Mouse (Mus musculus): Measurements from ENCODE around the gene Acta1.

The Acta1 gene

GRCm38 (mm10) chr8:123894502-123895097, at the start of gene Acta1:
TSS of gene Acta1 (minus strand) at chr8:123894751.
- no peak for DNase-seq (ENCODE audit: low spot score in 2 of 2)

GRCm38 (mm10) chr8:123929026-123929425, 34.5 kb upstream of the Acta1 start:
- DNase-seq (ENCODE audit: low spot score in 2 of 2), result no peak

- DNase-seq (ENCODE audit: low spot score in 2 of 2), result no peak
Observed at GRCm38 (mm10) chr8:123925671-123926070, 31.1 kb upstream of the Acta1 start.

- DNase-seq (ENCODE audit: low spot score in 2 of 2), result peak; percentile 71 to 77
Observed at GRCm38 (mm10) chr8:123924719-123925118, 30.2 kb upstream of the Acta1 start.

GRCm38 (mm10) chr8:123914635-123915034, 20.1 kb upstream of the Acta1 start:
- no peak for DNase-seq (ENCODE audit: low spot score in 2 of 2)

- no peak for DNase-seq (ENCODE audit: low spot score in 2 of 2)
Observed at GRCm38 (mm10) chr8:123912265-123912664, 17.7 kb upstream of the Acta1 start.

GRCm38 (mm10) chr8:123907604-123908003, 13.1 kb upstream of the Acta1 start:
- no peak for DNase-seq (ENCODE audit: low spot score in 2 of 2)

GRCm38 (mm10) chr8:123902653-123903052, 8.1 kb upstream of the Acta1 start:
- DNase-seq (ENCODE audit: low spot score in 2 of 2), result no peak

GRCm38 (mm10) chr8:123899366-123899765, 4.8 kb upstream of the Acta1 start:
- no peak for DNase-seq (ENCODE audit: low spot score in 2 of 2)

- DNase-seq (ENCODE audit: low spot score in 2 of 2), result no peak
Observed at GRCm38 (mm10) chr8:123898576-123898975, 4.0 kb upstream of the Acta1 start.

- no peak for DNase-seq (ENCODE audit: low spot score in 2 of 2)
Observed at GRCm38 (mm10) chr8:123896774-123897173, 2.2 kb upstream of the Acta1 start.

- DNase-seq (ENCODE audit: low spot score in 2 of 2), result no peak
Observed at GRCm38 (mm10) chr8:123896366-123896761, 1.8 kb upstream of the Acta1 start.

- DNase-seq (ENCODE audit: low spot score in 2 of 2), result no peak
Observed at GRCm38 (mm10) chr8:123895680-123896365, 1.3 kb upstream of the Acta1 start.

GRCm38 (mm10) chr8:123895230-123895629, 679 bp upstream of the Acta1 start:
- no peak for DNase-seq (ENCODE audit: low spot score in 2 of 2)

- DNase-seq (ENCODE audit: low spot score in 2 of 2), result no peak
Observed at GRCm38 (mm10) chr8:123893413-123893812, 1.1 kb downstream of the Acta1 start.

GRCm38 (mm10) chr8:123892586-123893155, 1.9 kb downstream of the Acta1 start:
- no peak for DNase-seq (ENCODE audit: low spot score in 2 of 2)

GRCm38 (mm10) chr8:123891883-123892585, 2.5 kb downstream of the Acta1 start:
- peak; percentile 64 to 77 for DNase-seq (ENCODE audit: low spot score in 2 of 2)

- DNase-seq (ENCODE audit: low spot score in 2 of 2), result no peak
Observed at GRCm38 (mm10) chr8:123891271-123891670, 3.3 kb downstream of the Acta1 start.

GRCm38 (mm10) chr8:123889797-123890196, 4.8 kb downstream of the Acta1 start:
- DNase-seq (ENCODE audit: low spot score in 2 of 2), result no peak

GRCm38 (mm10) chr8:123887956-123888355, 6.6 kb downstream of the Acta1 start:
- no peak for DNase-seq (ENCODE audit: low spot score in 2 of 2)

GRCm38 (mm10) chr8:123887163-123887562, 7.4 kb downstream of the Acta1 start:
- DNase-seq (ENCODE audit: low spot score in 2 of 2), result no peak

- peak; percentile 43 to 59 for DNase-seq (ENCODE audit: low spot score in 2 of 2)
Observed at GRCm38 (mm10) chr8:123884721-123885565, 9.6 kb downstream of the Acta1 start.

Data from frontal cortex, postnatal 25 days (tissue).